Mouse (Mus musculus): Measurements from ENCODE around the gene Adgrg3.

DNA sequence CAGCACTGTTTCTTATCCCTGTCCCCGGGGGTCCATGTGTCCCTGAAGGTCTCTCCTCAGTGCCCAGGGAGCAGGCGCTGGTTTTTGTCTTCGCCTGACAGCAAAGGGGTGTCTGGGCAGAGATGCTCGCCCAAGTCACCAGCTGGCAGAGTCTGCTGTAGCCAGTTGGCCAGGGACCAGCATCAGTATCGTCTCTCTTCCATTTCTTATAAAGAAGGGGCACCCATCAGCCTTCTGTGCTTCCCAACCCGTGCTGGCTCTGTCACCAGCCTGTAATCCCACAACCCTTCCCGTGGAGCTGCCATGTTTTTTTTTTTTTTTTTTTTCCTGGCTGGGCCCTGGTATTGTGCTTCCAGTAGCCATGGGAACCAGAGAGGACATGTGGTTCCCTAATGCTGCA is 35.6 kb upstream of the Adgrg3 start:
- no peak for TF ChIP-seq CTCF (IDR thresholded peaks at IDR 0.05; ENCODE audit: low read depth)
- TF ChIP-seq EP300 (optimal IDR thresholded peaks at IDR 0.05): no peak

Measured in stomach, postnatal 0 days (tissue).